8 mouse cellular contexts compared by ENCODE assay signal in genomic region chr10:84903742-84904141, GRCm38 (mm10). TPM values are rescaled to one million over a fixed set of nuclear protein-coding genes. Genes with fewer than 3 reads are reported as not detected.
A peak's percentile ranks its signal among the peaks of the same experiment; 100 is the strongest.
DNase-seq lines count a peak whose midpoint lies in the region; ATAC-seq and TF ChIP-seq lines count a peak whose summit lies in the region.

No protein-coding gene starts in this region.

- peaks cover 22 to 25% of the 10 kb centered on the region in 2 experiments for H3K4me1 ChIP-seq in heart, embryonic 14.5 days (ENCODE audit: control insufficient read depth in 2 of 2, insufficient read depth in 2 of 2, low read length in 2 of 2)
- H3K4me1 ChIP-seq in ES-E14 (ENCODE audit: control insufficient read depth in 2 of 2, insufficient read depth in 2 of 2, low read length in 2 of 2, poor library complexity in 1 of 2), result peaks cover under 1 to 16% of the 10 kb centered on the region in 2 experiments; a peak in 2 of 4 replicates
- peaks cover 38% of the 10 kb centered on the region for H3K4me1 ChIP-seq in embryonic facial prominence, embryonic 10.5 days
- H3K4me1 ChIP-seq in intestine, embryonic 15.5 days (replicated peaks), result peaks cover 7% of the 10 kb centered on the region

- H3K9ac ChIP-seq in heart, embryonic 14.5 days (ENCODE audit: low read length), result 0 out of 2 replicates have a peak overlapping the region, but pooled peaks have one; percentile 13
- 0 out of 2 replicates have a peak overlapping the region, but pooled peaks have one; percentile 16 for H3K9ac ChIP-seq in ES-E14 (ENCODE audit: insufficient read depth, low read depth, low read length, poor library complexity, severe bottlenecking)
- H3K9ac ChIP-seq in intestine, embryonic 15.5 days, result 0 out of 2 replicates have a peak overlapping the region, but pooled peaks have one; percentile 23

- H3K9me3 ChIP-seq in heart, embryonic 14.5 days (ENCODE audit: control insufficient read depth, low read length), result no peaks in the 10 kb centered on the region
- H3K9me3 ChIP-seq in ES-E14 (ENCODE audit: control insufficient read depth, insufficient read depth, low read depth, low read length), result no peaks in the 10 kb centered on the region
- no peaks in the 10 kb centered on the region for H3K9me3 ChIP-seq in embryonic facial prominence, embryonic 10.5 days
- no peaks in the 10 kb centered on the region for H3K9me3 ChIP-seq in intestine, embryonic 15.5 days

- in situ Hi-C loops in ES-E14 (cut with MboI; ENCODE audit: low sequenced_read_pairs in 2 of 2, unreplicated experiment in 2 of 2), result no loop called here

- H3K27ac ChIP-seq in heart, embryonic 14.5 days (replicated peaks in 1 of 2; ENCODE audit: control insufficient read depth in 1 of 2, insufficient read depth in 1 of 2, low read depth in 2 of 2, low read length in 2 of 2), result no peak overlapping the region
- no peak overlapping the region for H3K27ac ChIP-seq in ES-E14 (ENCODE audit: insufficient read depth, low read depth, low read length, poor library complexity, severe bottlenecking)
- H3K27ac ChIP-seq in embryonic facial prominence, embryonic 10.5 days (replicated peaks), result peak overlapping the region; percentile 24; the same call in 1 of the 2 replicates
- no peak overlapping the region for H3K27ac ChIP-seq in intestine, embryonic 15.5 days

- no peak for DNase-seq in heart, adult 9 months (ENCODE audit: low spot score in 2 of 2)
- no peak for DNase-seq in ES-E14 (ENCODE audit: low read depth, low spot score)
- no peak for DNase-seq in embryonic facial prominence, embryonic 10.5 days (ENCODE audit: low spot score)
- peak; percentile 34 for DNase-seq in mesoderm, embryonic 11.5 days (ENCODE audit: low read depth, low spot score)
- no peak for DNase-seq in gastrocnemius, postnatal 25 days
- no peak for DNase-seq in gastrocnemius, adult 18-20 months (ENCODE audit: low spot score)

- H3K4me3 ChIP-seq in heart, embryonic 14.5 days (ENCODE audit: control insufficient read depth in 1 of 2, insufficient read depth in 1 of 2, low read depth in 1 of 2, low read length in 2 of 2), result no peak overlapping the region
- H3K4me3 ChIP-seq in ES-E14 (ENCODE audit: insufficient read depth in 1 of 2, low read depth in 1 of 2, low read length in 2 of 2, poor library complexity in 1 of 2, severe bottlenecking in 1 of 2), result 0 out of 4 replicates have a peak overlapping the region, but pooled peaks of 1 of the 2 experiments have one; percentile 7
- peak overlapping the region; percentile 28; the same call in 1 of the 2 replicates for H3K4me3 ChIP-seq in embryonic facial prominence, embryonic 10.5 days
- no peak overlapping the region for H3K4me3 ChIP-seq in intestine, embryonic 15.5 days (replicated peaks)

- 7% methylated on average over 5 of the region's 5 CpGs for WGBS in heart, embryonic 14.5 days
- WGBS in embryonic facial prominence, embryonic 10.5 days, result 8% methylated on average over 5 of the region's 5 CpGs
- WGBS in intestine, embryonic 15.5 days, result 12% methylated on average over 5 of the region's 5 CpGs

- peak overlapping the region; percentile 43 for H3K4me2 ChIP-seq in heart, embryonic 14.5 days (ENCODE audit: low read length)
- H3K4me2 ChIP-seq in intestine, embryonic 15.5 days (replicated peaks), result peak overlapping the region; percentile 49

- ATAC-seq in heart, embryonic 14.5 days (ENCODE audit: insufficient number of reproducible peaks, insufficient read depth, low FRiP score, low read depth), result no peak; the same call in 1 of the 2 replicates
- 0 out of 2 replicates have a peak, but pooled peaks have one; percentile 29 for ATAC-seq in intestine, embryonic 15.5 days

- H3K36me3 ChIP-seq in heart, embryonic 14.5 days (ENCODE audit: control insufficient read depth, insufficient read depth, low read length), result no peaks in the 10 kb centered on the region
- H3K36me3 ChIP-seq in ES-E14 (ENCODE audit: control insufficient read depth, insufficient read depth, low read length, poor library complexity, severe bottlenecking), result no peaks in the 10 kb centered on the region; the same call in 1 of the 2 replicates
- no peaks in the 10 kb centered on the region for H3K36me3 ChIP-seq in embryonic facial prominence, embryonic 10.5 days (replicated peaks)
- no peaks in the 10 kb centered on the region for H3K36me3 ChIP-seq in intestine, embryonic 15.5 days

- H3K27me3 ChIP-seq in heart, embryonic 14.5 days (ENCODE audit: control insufficient read depth, insufficient read depth, low read length), result no peaks in the 10 kb centered on the region
- H3K27me3 ChIP-seq in embryonic facial prominence, embryonic 10.5 days (replicated peaks; ENCODE audit: low read depth, poor library complexity, severe bottlenecking), result peaks cover 20% of the 10 kb centered on the region
- no peaks in the 10 kb centered on the region for H3K27me3 ChIP-seq in intestine, embryonic 15.5 days (replicated peaks)

TF ChIP-seq in ES-E14, 5 proteins besides CTCF, POLR2A, EP300 and RAD21:
- TF ChIP-seq MAFK (IDR thresholded peaks at IDR 0.05; ENCODE audit: insufficient read depth, low read depth, low read length), result no peak
- no peak for TF ChIP-seq HCFC1 (IDR thresholded peaks at IDR 0.05; ENCODE audit: borderline replicate concordance, insufficient read depth, low read length)

RNA-seq across cellular contexts. Expression of gene Ric8b, which starts 13.7 kb away (rescaled TPM):
- 14.9 and 17.2 TPM in 2 replicates for polyA plus RNA-seq in heart, embryonic 14.5 days (2014; fragmentation: Nextera tagmentation; extraction: Ambion mirVana)
- total RNA-seq in ES-E14 (2012; rRNA removed), result 17.2 TPM in 2 replicates
- 26.5 and 27.7 TPM in 2 replicates for polyA plus RNA-seq in embryonic facial prominence, embryonic 10.5 days (2016; fragmentation: Nextera tagmentation; extraction: Ambion mirVana)
- 17.2 and 18.0 TPM in 2 replicates for polyA plus RNA-seq in intestine, embryonic 15.5 days (2015; fragmentation: Nextera tagmentation; extraction: Ambion mirVana)
- 10 to 100 TPM; 28.6 to 36.4 TPM for total RNA-seq in gastrocnemius, postnatal 25 days (2021)
- total RNA-seq in gastrocnemius, adult 18-20 months (2021), result 10 to 100 TPM; 44.8 to 46.4 TPM
